Mouse (Mus musculus) fibroblast of lung, adult 2 months (primary cell): ENCODE results near the gene Csf2ra.
"Not testable (repeated sequence)": the region's sequence is repeated elsewhere in the genome, so short reads cannot be mapped to it uniquely, and the experiment has no call there.

Source experiments
- DNase-seq: peaks from one replicate; pipeline ENCODE4 v3.0.0-alpha.2; 2011; ENCODE audit warnings: low read depth

Csf2ra gene

GRCm38 (mm10) chr19:61227941-61228701, at the start of gene Csf2ra:
Gene Csf2ra, minus strand, starts transcription at chr19:61228429.
- no peak for DNase-seq

DNA sequence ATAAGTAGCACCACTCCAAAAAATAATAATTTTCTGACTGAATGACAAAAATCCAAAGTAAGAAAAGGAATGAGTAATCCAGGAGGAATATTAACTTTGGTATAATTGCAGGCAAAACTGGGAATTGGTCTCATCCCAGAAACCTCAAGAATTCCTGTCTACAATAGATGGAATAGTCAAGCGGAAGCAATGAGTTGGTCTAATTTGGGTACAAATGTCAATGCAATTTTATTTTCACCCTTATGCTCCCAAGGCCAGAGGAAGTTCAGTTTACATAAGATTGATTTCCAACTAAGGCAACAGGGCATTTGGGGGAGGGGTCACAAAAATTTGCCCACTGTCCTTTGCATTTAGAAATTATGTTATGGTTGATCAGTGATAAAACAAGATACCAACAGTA, 47.2 kb upstream of the Csf2ra start:
- no peak for DNase-seq

- not testable (repeated sequence) for DNase-seq
These were observed 40.9 kb upstream of the Csf2ra start for GRCm38 (mm10) chr19:61269141-61269540.

GRCm38 (mm10) chr19:61267141-61267540, 38.9 kb upstream of the Csf2ra start:
- DNase-seq, result no peak

DNA sequence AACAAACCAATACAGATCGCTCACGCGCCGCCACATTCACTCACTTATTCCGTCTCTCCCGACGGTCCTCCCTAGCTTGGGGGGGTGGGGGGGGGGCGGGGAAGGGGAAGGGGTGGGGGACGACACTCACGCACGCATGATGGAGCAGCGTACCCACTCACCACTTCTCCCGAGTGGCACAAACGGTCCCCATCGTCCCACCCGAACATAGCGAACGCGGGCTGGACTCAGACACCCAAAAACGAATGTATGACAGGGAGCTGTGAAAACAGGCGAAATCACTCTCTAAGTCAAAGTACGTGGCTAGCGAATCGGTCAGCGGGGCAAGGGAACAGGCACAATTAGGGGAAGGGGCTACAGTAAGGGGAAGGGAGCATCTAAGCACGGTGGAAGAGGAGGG, 38.4 kb upstream of the Csf2ra start:
- no peak for DNase-seq

DNA sequence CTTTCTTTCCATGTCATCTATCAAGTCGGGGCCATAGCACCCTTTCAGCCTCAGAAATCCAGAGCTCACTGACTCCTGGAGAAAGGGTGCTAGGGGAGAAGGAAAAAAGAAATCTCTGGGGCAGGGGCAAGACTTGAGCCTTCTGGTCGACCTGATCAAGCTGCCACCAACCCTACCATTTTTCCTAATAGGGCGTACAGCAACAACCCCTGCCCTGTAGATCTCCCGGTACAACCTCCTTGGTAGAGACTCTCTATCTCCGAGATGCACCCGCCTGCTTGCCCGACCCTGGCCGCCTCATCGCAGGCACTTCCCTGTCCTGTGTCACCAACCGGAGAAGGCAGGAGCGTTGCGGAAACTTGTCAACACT, 38.0 kb upstream of the Csf2ra start:
- DNase-seq, result no peak

GRCm38 (mm10) chr19:61265349-61266245, 37.4 kb upstream of the Csf2ra start:
- peak; percentile 46 for DNase-seq

DNA sequence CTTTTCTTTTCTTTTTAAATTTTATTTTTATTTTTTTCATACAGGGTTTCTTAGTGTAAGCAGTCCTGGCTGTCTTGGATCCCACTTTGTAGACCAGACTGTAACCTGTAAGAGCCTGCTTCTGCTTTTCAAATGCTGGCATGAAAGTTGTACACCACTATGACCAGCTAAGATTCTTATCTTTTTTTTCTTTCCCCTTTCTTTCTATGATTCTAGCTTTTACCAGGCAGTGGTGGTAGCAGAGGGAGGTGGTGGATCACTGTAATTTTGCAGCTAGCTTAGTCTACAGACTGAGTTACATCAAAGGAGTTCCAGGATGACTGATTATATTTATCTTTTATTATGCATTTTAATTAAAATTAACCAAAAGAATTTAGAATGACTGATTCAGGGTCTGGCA, 36.7 kb upstream of the Csf2ra start:
- no peak for DNase-seq

DNA sequence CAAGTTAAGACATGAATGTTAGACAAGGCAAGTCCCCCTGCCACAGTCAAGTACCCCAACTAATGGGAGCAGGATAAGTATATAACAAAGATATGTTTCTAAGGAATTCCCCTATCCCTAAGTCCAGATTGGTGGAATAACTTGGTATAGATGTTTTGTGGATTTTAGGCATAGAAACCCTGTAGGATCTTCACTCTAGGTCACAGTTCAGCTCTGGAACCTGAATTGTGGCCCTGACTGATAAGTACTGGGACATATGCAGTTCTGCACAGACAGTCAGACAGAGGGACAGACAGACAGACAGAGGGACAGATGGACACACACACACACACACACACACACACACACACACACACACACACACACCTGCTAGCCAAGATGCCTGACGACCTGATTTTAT, 36.0 kb upstream of the Csf2ra start:
- peak; percentile 15 for DNase-seq

- DNase-seq, result no peak
These were observed 33.0 kb upstream of the Csf2ra start for GRCm38 (mm10) chr19:61261241-61261640.

DNA sequence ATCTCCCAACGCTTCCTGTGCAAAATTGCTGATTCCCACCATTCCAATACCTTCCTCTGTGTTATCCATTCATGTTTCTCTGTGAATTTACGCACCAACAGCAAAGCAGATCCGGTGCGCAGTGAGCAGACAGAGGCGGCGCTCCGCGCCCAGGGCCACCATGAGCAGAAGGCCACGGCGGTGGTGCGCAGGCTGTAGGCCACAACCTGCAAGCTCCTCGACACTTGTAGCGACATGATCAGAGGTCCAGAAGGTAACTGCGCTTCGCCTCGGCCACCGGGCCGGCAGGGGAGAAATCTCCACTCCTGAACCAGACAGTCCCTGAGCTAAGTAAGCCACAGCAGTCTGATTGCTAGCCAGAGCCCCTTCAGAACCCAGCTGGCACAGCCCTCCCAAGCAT, 29.5 kb upstream of the Csf2ra start:
- DNase-seq, result no peak

GRCm38 (mm10) chr19:61256166-61256887, 28.1 kb upstream of the Csf2ra start:
- no peak for DNase-seq

DNA sequence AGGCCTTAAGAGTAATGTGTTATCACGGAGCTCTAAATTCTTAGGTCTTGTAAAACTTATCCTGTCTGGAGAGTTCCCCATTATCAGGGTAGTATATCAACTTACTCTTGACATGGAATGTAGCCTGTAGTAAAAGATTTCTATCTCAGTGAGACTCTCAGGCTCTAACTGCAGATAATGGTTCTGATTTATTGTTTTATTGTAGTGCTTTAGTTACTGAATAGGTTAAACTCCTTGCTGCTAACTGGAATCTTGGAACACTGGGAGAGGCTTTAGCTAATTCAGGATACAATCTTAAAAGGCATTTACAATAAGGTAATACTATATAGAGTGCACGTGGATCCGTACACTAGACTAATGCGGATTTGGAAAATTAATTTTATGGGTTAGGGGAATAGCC, 19.1 kb upstream of the Csf2ra start:
- not testable (repeated sequence) for DNase-seq

- no peak for DNase-seq
These were observed 16.6 kb upstream of the Csf2ra start for GRCm38 (mm10) chr19:61244721-61245436.

GRCm38 (mm10) chr19:61237967-61238366, 9.7 kb upstream of the Csf2ra start:
- DNase-seq, result no peak

- DNase-seq, result no peak
These were observed 6.3 kb upstream of the Csf2ra start for GRCm38 (mm10) chr19:61234532-61234931.

- peak; percentile 58 for DNase-seq
These were observed 1.0 kb downstream of the Csf2ra start for GRCm38 (mm10) chr19:61226928-61227854.

DNA sequence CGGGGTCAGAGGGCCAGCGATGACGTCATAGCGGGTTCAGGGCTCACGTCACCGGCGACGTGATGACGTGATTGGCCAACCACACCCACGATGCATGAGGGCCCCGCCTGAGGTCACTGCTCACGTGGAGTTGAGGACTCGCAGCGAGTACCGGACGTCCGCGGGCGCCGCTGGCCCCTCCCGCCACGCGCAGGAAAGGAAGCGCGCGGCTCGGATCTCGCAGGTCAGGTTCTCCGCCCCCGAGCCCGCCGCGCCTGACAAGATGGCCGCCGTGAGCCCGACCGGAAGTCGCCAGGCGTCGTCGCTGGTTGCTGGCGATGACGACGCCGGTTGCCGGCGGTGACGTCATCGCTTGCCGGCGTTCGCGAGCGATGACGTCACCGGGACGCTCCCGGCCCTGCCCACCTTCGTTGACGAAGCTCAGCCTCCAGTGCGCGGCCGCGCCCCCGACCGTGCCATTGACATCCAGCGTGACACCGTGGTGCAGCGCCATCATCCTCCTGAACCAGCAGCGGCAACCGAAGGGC, 1.8 kb downstream of the Csf2ra start:
- peak; percentile 14 for DNase-seq

DNA sequence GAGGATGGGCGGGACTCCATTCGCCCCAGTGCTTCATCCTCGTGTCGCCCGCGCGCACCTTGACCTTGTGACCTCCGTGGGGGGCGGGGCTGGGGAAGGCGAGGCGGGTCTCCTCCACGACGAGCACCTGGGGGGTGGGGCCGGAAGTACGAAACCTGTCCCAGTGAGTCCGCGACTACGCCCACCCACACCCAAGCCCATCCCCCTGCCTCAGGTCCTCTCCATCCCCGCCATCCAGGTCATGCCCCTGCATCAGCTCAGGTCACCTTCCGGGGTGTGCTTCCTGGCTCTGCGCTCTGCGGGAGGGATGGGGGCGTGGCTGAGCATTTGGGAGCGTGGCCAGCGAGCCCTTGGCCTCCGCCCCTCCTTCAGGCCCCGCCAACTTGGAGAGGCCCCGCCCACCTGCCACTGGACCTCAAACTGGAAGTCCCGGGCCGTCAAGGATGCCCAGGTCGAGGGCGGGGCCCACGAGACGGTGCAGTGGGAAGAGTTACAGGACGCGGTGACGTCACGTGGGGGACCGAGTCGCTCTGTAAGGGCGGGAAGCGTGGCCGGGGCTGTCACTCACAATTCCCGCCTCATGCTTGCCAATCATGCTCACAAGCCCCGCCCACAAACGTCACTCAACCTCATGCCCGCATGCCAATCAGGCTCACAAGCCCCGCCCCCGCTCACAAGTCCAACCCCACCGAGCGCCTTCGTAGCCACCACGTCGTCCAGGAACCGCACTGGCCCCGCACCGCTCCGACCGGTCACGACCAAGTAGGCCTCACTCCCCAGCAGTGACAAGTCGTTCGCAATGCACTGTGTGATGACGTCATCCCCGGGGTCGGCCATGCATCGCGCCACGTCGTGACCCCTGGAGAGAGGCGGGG, 2.5 kb downstream of the Csf2ra start:
- peak; percentile 4 for DNase-seq
